Mouse (Mus musculus) left cerebral cortex, adult 9 months (tissue): Measurements from ENCODE around the gene Piezo1.
A peak's percentile ranks its signal among the peaks of the same experiment; 100 is the strongest.

Experiments used
- DNase-seq, 2 experiments: peaks; one replicate each; pipeline ENCODE4 v3.0.0; 2022; ENCODE audit warnings: low spot score in 2 of 2

Gene Piezo1

DNA sequence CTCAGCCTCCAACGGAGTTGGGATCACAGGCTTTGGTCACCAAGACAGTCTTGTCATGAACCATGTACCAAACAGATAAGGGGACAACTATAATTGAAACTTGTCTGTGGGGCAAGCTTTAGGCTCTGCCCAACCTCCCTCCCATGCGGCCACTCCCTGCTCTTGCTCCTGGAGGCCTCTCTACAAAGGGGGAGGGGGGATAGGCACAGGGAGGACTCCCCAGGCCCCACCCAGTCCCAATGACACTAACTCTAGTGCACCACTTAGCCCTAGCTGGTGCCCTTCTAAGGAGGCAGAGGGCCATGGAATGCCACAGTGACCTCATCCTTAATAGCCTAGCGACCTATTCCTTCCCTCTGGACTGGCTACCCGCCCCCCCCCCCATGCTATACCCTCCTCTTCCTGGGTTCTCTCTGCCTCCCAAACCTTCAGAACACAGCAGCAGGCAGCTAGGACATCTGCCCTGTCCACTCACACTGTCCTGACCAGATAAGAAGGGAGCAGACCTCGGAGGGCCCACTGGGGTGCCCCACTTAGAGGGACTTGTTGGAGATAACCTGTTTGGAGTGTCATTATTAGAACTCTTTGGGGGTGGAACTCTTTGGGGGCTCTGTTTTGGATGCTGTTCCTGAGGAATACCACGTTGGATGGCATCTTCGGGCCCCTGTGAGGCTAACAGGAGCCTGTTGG lies 4.9 kb downstream of the Piezo1 start:
- no peak for DNase-seq

DNA sequence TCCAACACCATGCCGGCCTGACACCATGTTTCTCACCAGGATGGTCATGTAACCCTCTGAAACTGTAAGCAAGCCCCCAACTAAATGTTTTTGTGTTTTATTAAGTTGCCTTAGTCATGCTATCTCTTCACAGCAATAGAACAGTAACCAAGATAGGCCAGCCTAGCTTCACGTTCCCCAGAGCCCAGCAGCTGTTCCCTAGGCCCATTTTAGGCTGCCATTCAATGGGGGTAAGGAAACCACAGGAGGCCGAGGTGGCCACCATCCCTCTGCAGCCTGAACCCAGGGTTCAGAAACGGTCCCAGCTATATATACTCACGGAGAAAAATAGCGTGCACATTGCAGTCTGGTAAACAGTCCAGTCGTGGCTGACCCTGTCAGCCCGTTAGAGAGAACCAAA lies 7.0 kb downstream of the Piezo1 start:
- DNase-seq: no peak

DNA sequence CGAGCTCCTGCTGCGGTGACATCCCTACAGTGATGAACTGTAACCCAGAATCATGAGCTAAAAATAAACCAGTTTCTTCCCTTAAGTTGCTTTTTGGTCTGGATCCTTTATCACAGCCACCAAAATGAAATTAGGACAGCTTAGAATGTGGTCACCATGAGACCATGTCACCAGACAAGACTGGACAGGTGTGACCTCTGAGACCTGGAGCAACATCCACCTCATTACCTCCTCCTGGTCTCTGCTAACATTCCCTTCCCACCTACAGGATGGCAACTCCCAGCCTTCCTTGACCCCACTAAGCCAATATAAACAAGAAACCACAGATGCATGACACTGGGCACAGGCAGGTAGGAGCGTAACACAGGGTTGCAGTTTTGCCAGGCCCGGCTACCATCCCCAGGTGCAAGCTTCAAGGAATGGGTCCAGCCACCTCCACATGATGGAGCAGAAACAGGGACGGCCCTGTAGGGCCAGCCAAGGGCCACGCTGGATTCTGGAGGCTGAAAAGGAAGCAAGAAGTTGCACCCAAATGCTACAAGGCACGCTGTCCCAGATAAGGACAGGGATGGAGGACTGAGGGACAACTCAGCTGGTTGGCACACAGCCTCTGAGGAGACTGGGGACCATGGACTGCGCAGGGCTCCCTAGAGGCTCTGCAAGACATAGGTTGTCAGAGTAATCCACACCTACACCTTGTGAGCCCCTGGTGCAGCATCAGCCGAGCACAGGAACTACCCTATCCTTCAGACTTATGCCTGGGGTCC lies 12.6 kb downstream of the Piezo1 start:
- DNase-seq: no peak

- DNase-seq: no peak
These were observed 13.3 kb downstream of the Piezo1 start for GRCm38 (mm10) chr8:122537812-122538211.

DNA sequence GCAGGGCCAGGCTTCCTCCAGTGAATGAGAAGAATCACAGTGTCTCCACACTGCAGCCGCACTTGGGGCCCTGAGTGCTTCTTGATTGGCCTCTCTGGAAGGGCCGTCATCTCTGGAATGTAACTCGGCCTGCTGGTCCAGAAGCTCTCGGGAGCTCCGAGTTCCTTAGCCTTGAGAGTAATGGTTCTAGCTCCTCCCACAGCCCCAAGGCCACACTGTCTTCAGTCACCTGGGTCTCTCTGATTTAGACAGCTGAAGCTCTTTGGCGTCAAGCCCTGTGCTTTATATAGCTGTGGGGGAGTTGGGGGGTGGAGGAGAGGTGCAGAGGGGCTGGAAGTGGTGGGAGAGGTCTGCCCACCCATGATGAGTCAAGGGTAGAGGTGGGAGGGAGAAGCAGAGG lies 14.1 kb downstream of the Piezo1 start:
- DNase-seq: no peak

GRCm38 (mm10) chr8:122531312-122531711 lies 19.8 kb downstream of the Piezo1 start:
- no peak for DNase-seq

DNA sequence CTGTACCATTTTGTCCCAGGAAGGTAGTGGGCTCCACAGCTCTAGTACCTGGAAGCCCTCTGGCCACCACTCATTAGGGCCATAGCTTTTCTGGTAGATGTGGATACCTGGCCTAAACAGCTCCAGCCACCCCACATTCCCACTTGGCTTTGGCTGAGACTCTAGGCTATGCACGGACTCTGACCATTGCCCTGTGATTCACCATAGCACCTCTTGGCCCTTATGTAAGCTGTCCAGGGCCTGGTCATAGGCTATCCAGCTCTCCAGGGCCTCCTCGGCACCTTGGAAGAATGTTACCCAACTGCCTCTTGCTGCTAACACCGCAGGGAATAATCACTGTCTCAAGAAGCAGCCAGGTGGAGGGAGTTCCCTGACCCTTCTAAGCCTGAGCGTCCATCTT lies 22.0 kb downstream of the Piezo1 start:
- no peak for DNase-seq

- DNase-seq: no peak
These were observed 23.2 kb downstream of the Piezo1 start for GRCm38 (mm10) chr8:122527937-122528336.

- no peak for DNase-seq
These were observed 24.5 kb downstream of the Piezo1 start for GRCm38 (mm10) chr8:122526526-122527170.

- DNase-seq: no peak
These were observed 25.0 kb downstream of the Piezo1 start for GRCm38 (mm10) chr8:122526084-122526483.

- no peak for DNase-seq
These were observed 26.1 kb downstream of the Piezo1 start for GRCm38 (mm10) chr8:122525004-122525403.

DNA sequence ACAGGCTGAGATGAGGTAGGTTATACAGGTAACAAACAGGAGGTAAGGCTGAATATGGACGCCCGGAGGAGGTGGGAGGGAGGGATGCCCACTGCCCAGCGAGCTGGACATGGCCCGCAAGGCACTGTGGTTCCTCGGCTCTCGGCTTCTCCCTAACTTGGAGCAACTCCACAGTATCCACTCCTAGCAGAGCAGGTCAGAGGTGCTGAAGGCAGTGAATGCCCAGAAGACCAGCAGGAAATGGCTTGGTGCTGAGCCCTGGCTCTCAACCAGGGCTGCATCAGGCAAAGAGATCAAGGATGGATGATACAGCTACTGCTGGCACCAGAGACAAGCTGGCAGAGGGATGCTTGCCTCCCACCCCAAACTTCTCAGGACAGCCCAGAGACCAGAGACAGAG lies 26.6 kb downstream of the Piezo1 start:
- no peak for DNase-seq

GRCm38 (mm10) chr8:122523652-122524360 lies 27.3 kb downstream of the Piezo1 start:
- DNase-seq: peak in 1 of 2 experiments; percentile 30

DNA sequence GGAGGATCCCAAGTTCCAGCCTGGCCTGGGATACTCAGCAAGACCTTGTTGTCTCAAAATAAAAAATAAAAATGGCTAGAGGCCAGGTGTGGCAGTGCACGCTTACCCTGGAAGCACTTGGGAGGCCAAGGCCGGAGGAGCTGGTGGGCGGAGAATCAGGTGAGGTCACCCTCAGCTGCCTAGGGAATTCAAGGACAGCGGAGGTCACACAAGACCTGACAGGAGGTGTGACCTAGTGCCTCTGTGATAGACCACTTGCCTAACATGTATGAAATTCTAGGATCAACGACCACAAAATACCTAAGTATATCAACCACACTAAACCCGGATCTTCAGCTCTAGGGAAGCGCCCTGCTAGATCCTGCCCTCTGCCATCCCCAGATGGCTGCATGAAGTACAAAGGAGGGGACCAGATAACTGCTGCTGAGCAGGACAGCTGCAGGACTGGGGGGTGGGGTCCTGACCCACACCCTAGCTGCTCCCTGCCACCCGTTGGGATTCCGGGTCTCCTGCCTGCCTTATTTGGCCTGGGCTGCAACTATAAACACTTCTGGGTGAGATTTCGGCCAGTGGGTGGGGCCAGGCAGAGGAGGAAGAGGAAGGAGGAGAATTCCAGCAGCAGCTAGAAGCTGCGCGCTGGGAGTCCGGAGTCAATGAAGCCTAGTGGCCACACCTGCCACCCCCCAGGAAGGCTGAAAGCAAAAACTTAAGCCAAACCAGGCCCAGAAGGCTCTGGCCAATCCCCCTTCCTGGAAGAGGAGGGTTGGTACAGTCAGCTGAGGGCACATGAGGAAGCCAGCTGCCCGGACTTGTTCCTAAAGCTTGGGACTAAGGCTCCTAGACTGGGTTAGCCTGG lies 28.1 kb downstream of the Piezo1 start:
- DNase-seq: no peak

DNA sequence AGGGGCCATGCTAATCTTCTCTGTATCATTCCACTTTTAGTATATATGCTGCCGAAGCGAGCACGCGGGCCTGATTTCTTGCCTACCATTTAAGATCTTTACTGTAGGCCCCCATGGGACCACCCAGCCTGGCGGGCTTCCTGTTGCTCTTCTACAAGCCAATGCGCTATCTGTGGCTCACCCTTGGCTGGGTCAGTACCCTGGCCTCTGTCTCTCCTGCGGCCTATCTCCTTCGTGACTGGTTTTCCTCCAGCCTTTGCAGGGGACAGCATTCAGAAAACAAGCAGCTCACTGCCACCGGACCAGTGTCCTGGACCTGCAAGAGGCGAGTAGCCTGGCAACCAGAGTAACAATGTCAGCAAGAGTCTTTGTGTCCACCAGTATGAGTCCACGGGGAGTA lies 30.5 kb downstream of the Piezo1 start:
- DNase-seq: no peak

- no peak for DNase-seq
These were observed 33.5 kb downstream of the Piezo1 start for GRCm38 (mm10) chr8:122517541-122518190.

DNA sequence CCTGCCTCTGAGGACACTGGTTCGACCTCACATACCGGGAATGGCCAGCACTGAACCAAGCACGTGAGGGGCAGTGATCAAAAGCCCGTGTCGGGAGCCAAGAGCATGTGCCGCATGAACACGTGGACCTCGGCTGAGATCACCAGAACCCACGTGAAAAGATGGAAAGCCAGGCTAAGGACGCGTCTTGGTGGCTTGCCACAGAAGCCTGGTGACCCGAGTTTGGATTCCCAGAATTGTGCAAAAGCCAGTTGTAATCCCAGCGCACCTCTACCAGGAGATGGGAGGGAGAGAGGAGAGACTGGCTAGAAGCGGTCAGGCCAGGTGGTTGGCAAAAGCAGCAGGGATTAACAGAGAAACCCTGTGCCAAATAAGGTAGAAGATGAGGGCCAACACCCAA lies 35.4 kb downstream of the Piezo1 start:
- DNase-seq: no peak

GRCm38 (mm10) chr8:122512392-122512791 lies 38.7 kb downstream of the Piezo1 start:
- no peak for DNase-seq

- no peak for DNase-seq
These were observed 39.6 kb downstream of the Piezo1 start for GRCm38 (mm10) chr8:122511552-122511951.

DNA sequence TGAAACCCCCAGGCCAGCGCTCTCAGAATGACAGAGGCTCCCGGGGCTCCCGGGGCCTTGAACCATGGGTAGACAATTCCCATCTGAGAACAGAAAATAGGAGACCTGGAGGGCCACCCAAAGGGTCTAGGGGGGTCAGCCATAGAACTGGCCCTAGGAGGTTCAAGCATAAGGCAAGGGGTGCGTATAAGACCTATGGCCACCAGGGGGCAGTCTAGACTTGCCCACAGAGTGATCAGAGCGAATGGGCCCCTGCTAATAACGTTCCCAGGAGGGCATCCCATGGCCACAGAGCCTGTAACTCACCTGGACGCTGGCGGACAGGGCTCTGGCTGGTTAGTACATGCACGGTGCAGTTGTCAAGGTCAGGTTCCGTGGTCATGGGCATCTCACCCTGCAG lies 50.3 kb downstream of the Piezo1 start:
- DNase-seq: peak in 1 of 2 experiments; percentile 72

- no peak for DNase-seq
These were observed 53.2 kb downstream of the Piezo1 start for GRCm38 (mm10) chr8:122497912-122498311.
